Comparison of ENCODE assay signal across 10 mouse cellular contexts in genomic region chr3:52947444-52947843, GRCm38 (mm10).
"Had no signal": no experiment of that assay in that cellular context is flagged by ENCODE, and none has a peak within 500 bp of the region (broad histone marks: within the 10 kb centered on the region; RNA-seq: fewer than 3 reads in every experiment).

No protein-coding gene starts in this region.

- ATAC-seq: liver, embryonic 12.5 days; midbrain, embryonic 13.5 days; midbrain, embryonic 16.5 days had no signal

- DNase-seq: layer of hippocampus, adult 9-11 months; liver; lung, adult 18-20 months; lung, postnatal 10 days; lung, postnatal 36 days; thymus, adult 2 months; thymus, postnatal 25 days had no signal
